Mouse (Mus musculus): ENCODE measurements around the gene Cltb. TPM values are rescaled to one million over a fixed set of nuclear protein-coding genes. Genes with fewer than 3 reads are reported as not detected.

The Cltb gene
- polyA plus RNA-seq, 1 experiment from 2014 or later, result 177 TPM

DNA sequence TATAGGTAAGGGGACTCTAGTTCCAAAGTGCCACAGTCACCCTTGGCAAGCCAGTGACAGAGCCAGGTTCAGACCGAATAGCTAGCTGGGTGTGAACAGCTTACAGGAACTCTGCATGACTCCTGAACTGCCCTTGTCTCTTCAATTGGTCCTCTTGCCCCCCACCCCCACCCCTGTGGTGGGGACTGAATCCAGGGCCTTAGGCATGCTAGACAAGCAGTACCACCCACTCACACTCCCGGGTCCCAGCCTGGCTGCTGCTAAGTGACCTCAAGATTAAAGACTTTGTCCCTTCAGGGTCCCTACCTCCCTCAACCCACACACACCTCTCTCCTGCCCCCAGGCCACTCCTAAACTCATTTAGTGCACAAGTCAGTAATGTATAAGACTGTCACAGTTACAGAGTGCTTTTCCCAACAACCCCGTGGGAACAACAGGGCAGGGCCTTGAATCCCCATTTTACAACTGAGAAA lies 8.5 kb downstream of the Cltb start:
- Histone ChIP-seq H3K4me2 (replicated peaks) (no peak overlapping the region), H3K4me3 (replicated peaks; ENCODE audit: low read length) (no peak overlapping the region), H3K9ac (no peak overlapping the region), H3K36me3 (replicated peaks; ENCODE audit: control insufficient read depth, insufficient read depth) (peaks cover 29% of the 10 kb centered on the region), H3K27me3 (ENCODE audit: control insufficient read depth, insufficient read depth, low read length) (no peaks in the 10 kb centered on the region), H3K9me3 (ENCODE audit: control insufficient read depth, low read length) (no peaks in the 10 kb centered on the region), H3K4me1 (replicated peaks; ENCODE audit: control insufficient read depth, insufficient read depth, low read length) (no peaks in the 10 kb centered on the region), H3K27ac (no peak overlapping the region)
- 67% methylated on average over 3 of the region's 3 CpGs for WGBS
- ATAC-seq (ENCODE audit: low FRiP score) (no peak), DNase-seq (ENCODE audit: low spot score) (no peak)

DNA sequence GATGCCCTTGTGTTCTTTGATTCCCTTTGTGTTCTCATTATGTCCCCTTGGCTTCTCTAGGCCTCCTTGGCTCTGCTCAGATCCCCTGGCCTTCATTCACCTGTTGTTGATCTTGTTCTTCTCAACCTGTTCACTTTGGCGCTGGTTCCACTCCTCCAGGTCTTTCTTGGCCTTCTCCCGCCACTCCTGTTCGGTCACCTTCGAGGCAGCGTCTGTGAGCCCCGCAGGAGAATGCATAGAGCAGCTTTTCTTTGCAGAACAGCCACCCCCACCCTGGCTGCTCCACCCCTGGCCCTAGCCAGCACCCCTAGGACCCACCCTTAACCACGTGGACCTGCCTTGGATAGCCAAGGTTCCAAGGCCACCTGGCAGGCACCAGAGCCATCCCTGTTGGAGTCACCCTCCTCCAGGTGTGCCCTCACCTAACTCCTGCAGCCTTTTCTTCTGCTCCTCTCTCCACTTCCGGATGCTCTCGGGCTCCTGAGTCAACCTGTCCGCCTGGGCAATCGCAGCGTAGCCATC lies 12.5 kb downstream of the Cltb start:
- H3K9ac ChIP-seq, result no peak overlapping the region
- DNase-seq (ENCODE audit: low spot score), result no peak
- H3K4me2 ChIP-seq (replicated peaks), result no peak overlapping the region
- H3K27ac ChIP-seq, result no peak overlapping the region
- H3K4me3 ChIP-seq (replicated peaks; ENCODE audit: low read length), result no peak overlapping the region
- H3K9me3 ChIP-seq (ENCODE audit: control insufficient read depth, low read length), result no peaks in the 10 kb centered on the region
- ATAC-seq (ENCODE audit: low FRiP score), result no peak
- H3K36me3 ChIP-seq (replicated peaks; ENCODE audit: control insufficient read depth, insufficient read depth), result peaks cover 56% of the 10 kb centered on the region
- WGBS, result 92% methylated on average over 12 of the region's 12 CpGs
- no peaks in the 10 kb centered on the region for H3K27me3 ChIP-seq (ENCODE audit: control insufficient read depth, insufficient read depth, low read length)
- H3K4me1 ChIP-seq (replicated peaks; ENCODE audit: control insufficient read depth, insufficient read depth, low read length), result no peaks in the 10 kb centered on the region

DNA sequence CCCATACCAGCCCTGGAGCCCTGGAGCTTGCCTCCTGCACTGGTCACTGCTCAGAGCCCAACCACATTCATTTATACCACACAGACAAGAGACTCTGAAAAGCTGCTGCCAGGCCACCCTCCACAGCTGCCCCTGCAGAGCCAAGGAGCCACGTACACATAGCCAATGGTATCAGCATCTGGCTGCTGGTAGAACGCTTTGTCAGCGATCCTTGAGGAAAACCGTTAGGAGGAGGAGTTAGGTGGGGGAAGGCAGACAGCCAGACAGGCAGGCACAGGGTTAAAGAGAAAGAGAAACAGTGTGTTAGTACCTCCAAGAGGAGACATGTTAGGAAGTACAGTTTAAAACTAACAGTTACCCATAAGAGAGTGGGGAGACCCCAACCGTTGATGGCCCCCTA lies 14.3 kb downstream of the Cltb start:
- Histone ChIP-seq H3K9ac (no peak overlapping the region), H3K4me1 (replicated peaks; ENCODE audit: control insufficient read depth, insufficient read depth, low read length) (peaks cover 3% of the 10 kb centered on the region), H3K9me3 (ENCODE audit: control insufficient read depth, low read length) (no peaks in the 10 kb centered on the region), H3K4me3 (replicated peaks; ENCODE audit: low read length) (no peak overlapping the region), H3K36me3 (replicated peaks; ENCODE audit: control insufficient read depth, insufficient read depth) (peaks cover 62% of the 10 kb centered on the region), H3K27ac (no peak overlapping the region), H3K4me2 (replicated peaks) (no peak overlapping the region), H3K27me3 (ENCODE audit: control insufficient read depth, insufficient read depth, low read length) (no peaks in the 10 kb centered on the region)
- 67% methylated on average over 5 of the region's 5 CpGs for WGBS
- DNase-seq (ENCODE audit: low spot score) (no peak), ATAC-seq (ENCODE audit: low FRiP score) (no peak)

- ATAC-seq (ENCODE audit: low FRiP score) (no peak), DNase-seq (ENCODE audit: low spot score) (no peak)
- no peaks in the 10 kb centered on the region for H3K9me3 ChIP-seq (ENCODE audit: control insufficient read depth, low read length)
- H3K27me3 ChIP-seq (ENCODE audit: control insufficient read depth, insufficient read depth, low read length), result no peaks in the 10 kb centered on the region
- H3K4me1 ChIP-seq (replicated peaks; ENCODE audit: control insufficient read depth, insufficient read depth, low read length), result peaks cover 10% of the 10 kb centered on the region
- peaks cover 62% of the 10 kb centered on the region for H3K36me3 ChIP-seq (replicated peaks; ENCODE audit: control insufficient read depth, insufficient read depth)
- H3K27ac ChIP-seq, result no peak overlapping the region
- no peak overlapping the region for H3K4me3 ChIP-seq (replicated peaks; ENCODE audit: low read length)
- no peak overlapping the region for H3K9ac ChIP-seq
- 79% methylated on average over 8 of the region's 8 CpGs for WGBS
- no peak overlapping the region for H3K4me2 ChIP-seq (replicated peaks)
Observed at GRCm38 (mm10) chr13:54596107-54596690, 14.9 kb downstream of the Cltb start.

GRCm38 (mm10) chr13:54593617-54594016 lies 17.5 kb downstream of the Cltb start:
- H3K4me1 ChIP-seq (replicated peaks; ENCODE audit: control insufficient read depth, insufficient read depth, low read length), result peaks cover 23% of the 10 kb centered on the region
- 88% methylated on average over 11 of the region's 11 CpGs for WGBS
- H3K9me3 ChIP-seq (ENCODE audit: control insufficient read depth, low read length), result no peaks in the 10 kb centered on the region
- no peak overlapping the region for H3K4me3 ChIP-seq (replicated peaks; ENCODE audit: low read length)
- H3K4me2 ChIP-seq (replicated peaks), result no peak overlapping the region
- DNase-seq (ENCODE audit: low spot score), result no peak
- no peaks in the 10 kb centered on the region for H3K27me3 ChIP-seq (ENCODE audit: control insufficient read depth, insufficient read depth, low read length)
- peaks cover 53% of the 10 kb centered on the region for H3K36me3 ChIP-seq (replicated peaks; ENCODE audit: control insufficient read depth, insufficient read depth)
- H3K27ac ChIP-seq, result no peak overlapping the region
- H3K9ac ChIP-seq, result no peak overlapping the region
- no peak for ATAC-seq (ENCODE audit: low FRiP score)

DNA sequence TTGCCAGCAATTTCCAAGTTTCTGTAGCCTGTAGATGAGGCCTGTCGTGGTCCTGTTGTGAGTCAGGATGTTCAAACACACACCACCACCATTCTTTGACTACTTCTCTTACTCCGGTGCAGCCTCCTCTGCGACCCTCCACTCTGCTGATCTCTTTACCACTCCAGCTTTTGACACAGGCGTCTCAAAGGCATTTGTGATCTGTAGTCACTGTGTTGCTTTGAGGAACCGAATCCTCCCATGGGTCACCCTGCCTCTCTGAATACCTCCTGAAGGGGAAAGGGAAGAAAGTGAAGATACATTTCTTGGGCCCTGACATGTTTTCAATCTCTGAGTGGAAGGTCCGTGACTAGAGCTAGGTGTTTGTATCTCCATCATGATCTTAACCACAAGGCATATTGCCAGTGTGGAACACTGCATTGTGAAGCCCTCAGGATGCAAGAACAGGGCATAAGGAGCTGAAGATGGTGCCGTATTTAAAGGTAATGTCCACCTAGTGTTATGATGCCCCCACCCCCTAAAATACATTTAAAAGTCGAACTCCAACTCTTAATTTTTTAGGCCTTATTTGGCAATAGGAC lies 19.3 kb downstream of the Cltb start:
- ATAC-seq (ENCODE audit: low FRiP score), result no peak
- H3K4me1 ChIP-seq (replicated peaks; ENCODE audit: control insufficient read depth, insufficient read depth, low read length), result peaks cover 23% of the 10 kb centered on the region
- H3K36me3 ChIP-seq (replicated peaks; ENCODE audit: control insufficient read depth, insufficient read depth), result peaks cover 51% of the 10 kb centered on the region
- H3K27ac ChIP-seq, result no peak overlapping the region
- peak overlapping the region; percentile 70 for H3K4me2 ChIP-seq (replicated peaks)
- peak overlapping the region; percentile 64; the same call in 1 of the 2 replicates for H3K4me3 ChIP-seq (replicated peaks; ENCODE audit: low read length)
- 94% methylated on average over 8 of the region's 8 CpGs for WGBS
- no peaks in the 10 kb centered on the region for H3K27me3 ChIP-seq (ENCODE audit: control insufficient read depth, insufficient read depth, low read length)
- peak overlapping the region; percentile 16; the same call in 1 of the 2 replicates for H3K9ac ChIP-seq
- H3K9me3 ChIP-seq (ENCODE audit: control insufficient read depth, low read length), result no peaks in the 10 kb centered on the region
- no peak for DNase-seq (ENCODE audit: low spot score)

DNA sequence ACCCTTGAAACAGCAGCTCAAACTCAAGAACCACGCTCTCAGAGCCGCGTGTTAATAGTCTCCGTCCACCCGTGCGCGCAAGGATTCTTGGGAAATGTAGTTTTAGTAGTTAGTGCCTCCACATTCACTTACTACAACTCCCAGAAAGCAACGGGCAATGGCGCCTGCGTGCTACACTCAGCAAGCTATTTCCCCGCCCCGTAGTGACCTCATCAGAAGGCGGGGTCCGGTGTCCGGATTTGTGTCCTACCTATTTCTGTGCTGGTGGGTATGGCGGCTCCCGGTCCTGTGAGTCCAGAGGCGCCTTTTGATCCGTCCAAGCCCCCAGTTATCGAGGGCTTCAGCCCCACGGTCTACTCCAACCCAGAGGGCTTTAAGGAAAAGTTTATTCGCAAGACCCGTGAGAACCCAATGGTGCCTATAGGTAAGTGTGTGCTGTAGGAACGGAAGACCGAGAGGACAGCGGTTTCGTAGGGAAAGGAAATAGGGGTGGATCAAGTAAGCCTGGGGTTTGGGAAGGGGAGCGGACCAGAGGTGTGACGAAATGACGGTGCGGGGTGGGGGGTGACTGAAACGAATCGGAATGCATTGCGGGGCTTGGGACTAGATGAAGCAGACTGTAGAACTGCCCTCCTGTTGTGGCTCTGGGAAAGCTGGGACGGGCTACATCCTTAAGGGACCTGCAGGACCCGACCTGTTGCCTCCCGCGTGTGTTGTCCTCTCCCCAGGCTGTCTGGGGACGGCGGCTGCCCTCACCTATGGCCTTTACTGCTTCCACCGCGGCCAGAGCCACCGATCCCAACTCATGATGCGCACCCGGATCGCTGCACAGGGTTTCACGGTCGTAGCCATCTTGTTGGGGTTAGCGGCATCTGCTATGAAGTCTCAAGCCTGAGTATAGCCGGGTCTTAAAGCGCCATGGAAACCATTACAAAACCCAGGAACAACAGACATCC lies 20.9 kb downstream of the Cltb start, which contains the start of the genes Nop16 and Higd2a:
TSS of gene Nop16 (minus strand) at position 95 of the 956 bp plus-strand sequence.
TSS of gene Higd2a (plus strand) at position 212 of the 956 bp plus-strand sequence.
- peak within 1 kb of the TSS; percentile 70 for H3K4me2 ChIP-seq (replicated peaks)
- H3K9me3 ChIP-seq (ENCODE audit: control insufficient read depth, low read length), result no peaks in the 10 kb centered on the region
- peak within 1 kb of the TSS; percentile 80 for H3K9ac ChIP-seq
- under 1% methylated on average over 51 of the region's 51 CpGs for WGBS
- DNase-seq (ENCODE audit: low spot score) (peak; percentile 98), ATAC-seq (ENCODE audit: low FRiP score) (peak; percentile 96)
- peaks cover 48% of the 10 kb centered on the region for H3K36me3 ChIP-seq (replicated peaks; ENCODE audit: control insufficient read depth, insufficient read depth)
- H3K27ac ChIP-seq, result peak within 1 kb of the TSS; percentile 92
- H3K27me3 ChIP-seq (ENCODE audit: control insufficient read depth, insufficient read depth, low read length), result no peaks in the 10 kb centered on the region
- peak within 1 kb of the TSS; percentile 64 for H3K4me3 ChIP-seq (replicated peaks; ENCODE audit: low read length)
- H3K4me1 ChIP-seq (replicated peaks; ENCODE audit: control insufficient read depth, insufficient read depth, low read length), result peaks cover 23% of the 10 kb centered on the region

- WGBS, result 2% methylated on average over 24 of the region's 24 CpGs
- no peak overlapping the region for H3K27ac ChIP-seq
- ATAC-seq (ENCODE audit: low FRiP score), result no peak
Observed at GRCm38 (mm10) chr13:54589414-54589995, 21.6 kb downstream of the Cltb start.

More at GRCm38 (mm10) chr13:54589414-54589995, 21.6 kb downstream of the Cltb start:
- H3K9me3 ChIP-seq (ENCODE audit: control insufficient read depth, low read length), result no peaks in the 10 kb centered on the region
- H3K27me3 ChIP-seq (ENCODE audit: control insufficient read depth, insufficient read depth, low read length), result no peaks in the 10 kb centered on the region
- DNase-seq (ENCODE audit: low spot score), result no peak
- H3K4me2 ChIP-seq (replicated peaks), result peak overlapping the region; percentile 70
- peak overlapping the region; percentile 64 for H3K4me3 ChIP-seq (replicated peaks; ENCODE audit: low read length)
- peaks cover 49% of the 10 kb centered on the region for H3K36me3 ChIP-seq (replicated peaks; ENCODE audit: control insufficient read depth, insufficient read depth)
- peaks cover 23% of the 10 kb centered on the region for H3K4me1 ChIP-seq (replicated peaks; ENCODE audit: control insufficient read depth, insufficient read depth, low read length)
- peak overlapping the region; percentile 80 for H3K9ac ChIP-seq
